Mouse (Mus musculus): ENCODE results near the gene Mgat4b.

The Mgat4b gene

GRCm38 (mm10) chr11:50200613-50201012, 10.1 kb upstream of the Mgat4b start:
- DNase-seq (ENCODE audit: low spot score), result no peak

- no peak for DNase-seq (ENCODE audit: low spot score)
Observed at GRCm38 (mm10) chr11:50201590-50201989, 9.1 kb upstream of the Mgat4b start.

- DNase-seq (ENCODE audit: low spot score), result no peak
Observed at GRCm38 (mm10) chr11:50203302-50203827, 7.3 kb upstream of the Mgat4b start.

GRCm38 (mm10) chr11:50205434-50205833, 5.3 kb upstream of the Mgat4b start:
- DNase-seq (ENCODE audit: low spot score), result no peak

GRCm38 (mm10) chr11:50206037-50206436, 4.7 kb upstream of the Mgat4b start:
- DNase-seq (ENCODE audit: low spot score), result no peak

GRCm38 (mm10) chr11:50207344-50207743, 3.3 kb upstream of the Mgat4b start:
- no peak for DNase-seq (ENCODE audit: low spot score)

- DNase-seq (ENCODE audit: low spot score), result no peak
Observed at GRCm38 (mm10) chr11:50208039-50208438, 2.7 kb upstream of the Mgat4b start.

- DNase-seq (ENCODE audit: low spot score), result peak; percentile 89
Observed at GRCm38 (mm10) chr11:50210101-50210504, 587 bp upstream of the Mgat4b start.

- no peak for DNase-seq (ENCODE audit: low spot score)
Observed at GRCm38 (mm10) chr11:50211322-50212059, 801 bp downstream of the Mgat4b start.

- no peak for DNase-seq (ENCODE audit: low spot score)
Observed at GRCm38 (mm10) chr11:50212060-50212739, 1.5 kb downstream of the Mgat4b start.

GRCm38 (mm10) chr11:50212848-50213758, 2.4 kb downstream of the Mgat4b start:
- peak; percentile 79 for DNase-seq (ENCODE audit: low spot score)

GRCm38 (mm10) chr11:50214631-50215030, 3.9 kb downstream of the Mgat4b start:
- no peak for DNase-seq (ENCODE audit: low spot score)

GRCm38 (mm10) chr11:50215633-50216032, 4.9 kb downstream of the Mgat4b start:
- no peak for DNase-seq (ENCODE audit: low spot score)

- peak; percentile 21 for DNase-seq (ENCODE audit: low spot score)
Observed at GRCm38 (mm10) chr11:50216724-50217366, 6.2 kb downstream of the Mgat4b start.

GRCm38 (mm10) chr11:50217811-50218210, 7.1 kb downstream of the Mgat4b start:
- peak; percentile 25 for DNase-seq (ENCODE audit: low spot score)

GRCm38 (mm10) chr11:50219833-50220232, 9.1 kb downstream of the Mgat4b start:
- DNase-seq (ENCODE audit: low spot score), result no peak

- DNase-seq (ENCODE audit: low spot score), result no peak
Observed at GRCm38 (mm10) chr11:50222559-50223276, 12.0 kb downstream of the Mgat4b start.

- no peak for DNase-seq (ENCODE audit: low spot score)
Observed at GRCm38 (mm10) chr11:50223783-50224662, 13.3 kb downstream of the Mgat4b start.

GRCm38 (mm10) chr11:50224671-50225530, 14.2 kb downstream of the Mgat4b start:
- DNase-seq (ENCODE audit: low spot score), result peak; percentile 92
